Mouse (Mus musculus): ENCODE data around the gene Galnt10. TPM values are rescaled to one million over a fixed set of nuclear protein-coding genes. Genes with fewer than 3 reads are reported as not detected.

The Galnt10 gene
- polyA plus RNA-seq, 1 experiment from 2014 or later, result 12.6 TPM

GRCm38 (mm10) chr11:57646940-57647339 lies 1.7 kb downstream of the Galnt10 start:
- ATAC-seq (ENCODE audit: insufficient read depth, low FRiP score, low TSS enrichment) (no peak), DNase-seq (ENCODE audit: low spot score) (no peak)
- no peaks in the 10 kb centered on the region for H3K9me3 ChIP-seq (ENCODE audit: control insufficient read depth, low read length)
- no peaks in the 10 kb centered on the region for H3K36me3 ChIP-seq (ENCODE audit: control insufficient read depth, insufficient read depth, low read length)
- 81% methylated on average over 8 of the region's 8 CpGs for WGBS
- no peak overlapping the region for H3K4me2 ChIP-seq (ENCODE audit: low read depth)
- no peak overlapping the region for H3K4me3 ChIP-seq (ENCODE audit: low read depth, low read length)
- no peak overlapping the region for H3K9ac ChIP-seq (ENCODE audit: low read length)
- H3K27ac ChIP-seq (ENCODE audit: low read depth, low read length), result no peak overlapping the region
- peaks cover 4% of the 10 kb centered on the region for H3K4me1 ChIP-seq (ENCODE audit: control insufficient read depth, insufficient read depth, low read length)
- H3K27me3 ChIP-seq (ENCODE audit: control insufficient read depth, insufficient read depth, low read length), result no peaks in the 10 kb centered on the region

- 63% methylated on average over 5 of the region's 5 CpGs for WGBS
- H3K9me3 ChIP-seq (ENCODE audit: control insufficient read depth, low read length), result no peaks in the 10 kb centered on the region
- ATAC-seq (ENCODE audit: insufficient read depth, low FRiP score, low TSS enrichment) (no peak), DNase-seq (ENCODE audit: low spot score) (no peak)
- peaks cover 4% of the 10 kb centered on the region for H3K4me1 ChIP-seq (ENCODE audit: control insufficient read depth, insufficient read depth, low read length)
- H3K4me2 ChIP-seq (ENCODE audit: low read depth), result no peak overlapping the region
- no peak overlapping the region for H3K27ac ChIP-seq (ENCODE audit: low read depth, low read length)
- H3K4me3 ChIP-seq (ENCODE audit: low read depth, low read length), result no peak overlapping the region
- no peaks in the 10 kb centered on the region for H3K36me3 ChIP-seq (ENCODE audit: control insufficient read depth, insufficient read depth, low read length)
- H3K27me3 ChIP-seq (ENCODE audit: control insufficient read depth, insufficient read depth, low read length), result no peaks in the 10 kb centered on the region
- no peak overlapping the region for H3K9ac ChIP-seq (ENCODE audit: low read length)
Observed at GRCm38 (mm10) chr11:57647446-57647845, 2.2 kb downstream of the Galnt10 start.

- no peaks in the 10 kb centered on the region for H3K9me3 ChIP-seq (ENCODE audit: control insufficient read depth, low read length)
- H3K27me3 ChIP-seq (ENCODE audit: control insufficient read depth, insufficient read depth, low read length), result no peaks in the 10 kb centered on the region
- no peak overlapping the region for H3K4me2 ChIP-seq (ENCODE audit: low read depth)
- H3K4me3 ChIP-seq (ENCODE audit: low read depth, low read length), result no peak overlapping the region
- peaks cover 4% of the 10 kb centered on the region for H3K4me1 ChIP-seq (ENCODE audit: control insufficient read depth, insufficient read depth, low read length)
- no peaks in the 10 kb centered on the region for H3K36me3 ChIP-seq (ENCODE audit: control insufficient read depth, insufficient read depth, low read length)
- no peak for DNase-seq (ENCODE audit: low spot score)
- no peak overlapping the region for H3K9ac ChIP-seq (ENCODE audit: low read length)
- 91% methylated on average over 11 of the region's 11 CpGs for WGBS
- H3K27ac ChIP-seq (ENCODE audit: low read depth, low read length), result no peak overlapping the region
- ATAC-seq (ENCODE audit: insufficient read depth, low FRiP score, low TSS enrichment), result no peak
Observed at GRCm38 (mm10) chr11:57648196-57648800, 3.1 kb downstream of the Galnt10 start.

- H3K27me3 ChIP-seq (ENCODE audit: control insufficient read depth, insufficient read depth, low read length), result no peaks in the 10 kb centered on the region
- ATAC-seq (ENCODE audit: insufficient read depth, low FRiP score, low TSS enrichment), result no peak
- no peaks in the 10 kb centered on the region for H3K9me3 ChIP-seq (ENCODE audit: control insufficient read depth, low read length)
- 75% methylated on average over 4 of the region's 4 CpGs for WGBS
- H3K4me2 ChIP-seq (ENCODE audit: low read depth), result no peak overlapping the region
- H3K4me3 ChIP-seq (ENCODE audit: low read depth, low read length), result no peak overlapping the region
- DNase-seq (ENCODE audit: low spot score), result no peak
- no peaks in the 10 kb centered on the region for H3K36me3 ChIP-seq (ENCODE audit: control insufficient read depth, insufficient read depth, low read length)
- peaks cover 4% of the 10 kb centered on the region for H3K4me1 ChIP-seq (ENCODE audit: control insufficient read depth, insufficient read depth, low read length)
- H3K27ac ChIP-seq (ENCODE audit: low read depth, low read length), result no peak overlapping the region
- H3K9ac ChIP-seq (ENCODE audit: low read length), result no peak overlapping the region
Observed at GRCm38 (mm10) chr11:57649269-57649668, 4.0 kb downstream of the Galnt10 start.

GRCm38 (mm10) chr11:57649671-57650070 lies 4.4 kb downstream of the Galnt10 start:
- no peaks in the 10 kb centered on the region for H3K9me3 ChIP-seq (ENCODE audit: control insufficient read depth, low read length)
- H3K4me1 ChIP-seq (ENCODE audit: control insufficient read depth, insufficient read depth, low read length), result peaks cover 4% of the 10 kb centered on the region
- WGBS, result 82% methylated on average over 10 of the region's 10 CpGs
- ATAC-seq (ENCODE audit: insufficient read depth, low FRiP score, low TSS enrichment) (no peak), DNase-seq (ENCODE audit: low spot score) (no peak)
- H3K4me3 ChIP-seq (ENCODE audit: low read depth, low read length), result no peak overlapping the region
- no peak overlapping the region for H3K27ac ChIP-seq (ENCODE audit: low read depth, low read length)
- no peaks in the 10 kb centered on the region for H3K27me3 ChIP-seq (ENCODE audit: control insufficient read depth, insufficient read depth, low read length)
- no peaks in the 10 kb centered on the region for H3K36me3 ChIP-seq (ENCODE audit: control insufficient read depth, insufficient read depth, low read length)
- H3K4me2 ChIP-seq (ENCODE audit: low read depth), result no peak overlapping the region
- no peak overlapping the region for H3K9ac ChIP-seq (ENCODE audit: low read length)

GRCm38 (mm10) chr11:57650867-57651266 lies 5.6 kb downstream of the Galnt10 start:
- Histone ChIP-seq H3K27ac (ENCODE audit: low read depth, low read length) (no peak overlapping the region), H3K4me2 (ENCODE audit: low read depth) (no peak overlapping the region), H3K9me3 (ENCODE audit: control insufficient read depth, low read length) (no peaks in the 10 kb centered on the region), H3K4me1 (ENCODE audit: control insufficient read depth, insufficient read depth, low read length) (peaks cover 8% of the 10 kb centered on the region), H3K9ac (ENCODE audit: low read length) (no peak overlapping the region), H3K36me3 (ENCODE audit: control insufficient read depth, insufficient read depth, low read length) (no peaks in the 10 kb centered on the region), H3K4me3 (ENCODE audit: low read depth, low read length) (no peak overlapping the region), H3K27me3 (ENCODE audit: control insufficient read depth, insufficient read depth, low read length) (no peaks in the 10 kb centered on the region)
- DNase-seq (ENCODE audit: low spot score) (no peak), ATAC-seq (ENCODE audit: insufficient read depth, low FRiP score, low TSS enrichment) (no peak)
- 75% methylated on average over 2 of the region's 2 CpGs for WGBS

- Histone ChIP-seq H3K9ac (ENCODE audit: low read length) (no peak overlapping the region), H3K27ac (ENCODE audit: low read depth, low read length) (no peak overlapping the region), H3K4me2 (ENCODE audit: low read depth) (no peak overlapping the region), H3K4me3 (ENCODE audit: low read depth, low read length) (no peak overlapping the region), H3K9me3 (ENCODE audit: control insufficient read depth, low read length) (no peaks in the 10 kb centered on the region), H3K4me1 (ENCODE audit: control insufficient read depth, insufficient read depth, low read length) (peaks cover 12% of the 10 kb centered on the region), H3K27me3 (ENCODE audit: control insufficient read depth, insufficient read depth, low read length) (no peaks in the 10 kb centered on the region), H3K36me3 (ENCODE audit: control insufficient read depth, insufficient read depth, low read length) (no peaks in the 10 kb centered on the region)
- DNase-seq (ENCODE audit: low spot score), result no peak
- no peak for ATAC-seq (ENCODE audit: insufficient read depth, low FRiP score, low TSS enrichment)
- 60% methylated on average over 15 of the region's 15 CpGs for WGBS
Observed at GRCm38 (mm10) chr11:57651281-57651810, 6.1 kb downstream of the Galnt10 start.

- peaks cover 14% of the 10 kb centered on the region for H3K4me1 ChIP-seq (ENCODE audit: control insufficient read depth, insufficient read depth, low read length)
Observed at GRCm38 (mm10) chr11:57652206-57652922, 7.1 kb downstream of the Galnt10 start.

More at GRCm38 (mm10) chr11:57652206-57652922, 7.1 kb downstream of the Galnt10 start:
- no peak for DNase-seq (ENCODE audit: low spot score)
- no peak overlapping the region for H3K27ac ChIP-seq (ENCODE audit: low read depth, low read length)
- no peaks in the 10 kb centered on the region for H3K9me3 ChIP-seq (ENCODE audit: control insufficient read depth, low read length)
- no peak overlapping the region for H3K4me3 ChIP-seq (ENCODE audit: low read depth, low read length)
- WGBS, result 82% methylated on average over 23 of the region's 23 CpGs
- ATAC-seq (ENCODE audit: insufficient read depth, low FRiP score, low TSS enrichment), result no peak
- H3K36me3 ChIP-seq (ENCODE audit: control insufficient read depth, insufficient read depth, low read length), result no peaks in the 10 kb centered on the region
- H3K27me3 ChIP-seq (ENCODE audit: control insufficient read depth, insufficient read depth, low read length), result no peaks in the 10 kb centered on the region
- H3K9ac ChIP-seq (ENCODE audit: low read length), result no peak overlapping the region
- H3K4me2 ChIP-seq (ENCODE audit: low read depth), result no peak overlapping the region
